Mouse (Mus musculus): ENCODE data around the gene Lipc. TPM values are rescaled to one million over a fixed set of nuclear protein-coding genes. Genes with fewer than 3 reads are reported as not detected.

Gene Lipc
- polyA plus RNA-seq, 1 experiment = not detected

- no peaks in the 10 kb centered on the region for H3K27me3 ChIP-seq (replicated peaks)
- peaks cover 89% of the 10 kb centered on the region for H3K4me1 ChIP-seq
- H3K36me3 ChIP-seq (replicated peaks; ENCODE audit: low read length) = peaks cover 2% of the 10 kb centered on the region
- no peaks in the 10 kb centered on the region for H3K9me3 ChIP-seq
- no peak overlapping the region for H3K4me3 ChIP-seq (replicated peaks)
- TF ChIP-seq FLI1 (IDR thresholded peaks at IDR 0.05; ENCODE audit: low read length) (no peak), GATA1 (IDR thresholded peaks at IDR 0.05; ENCODE audit: borderline replicate concordance, low read length) (no peak)
Observed at GRCm38 (mm10) chr9:70892627-70893026, 59.4 kb downstream of the Lipc start.

DNA sequence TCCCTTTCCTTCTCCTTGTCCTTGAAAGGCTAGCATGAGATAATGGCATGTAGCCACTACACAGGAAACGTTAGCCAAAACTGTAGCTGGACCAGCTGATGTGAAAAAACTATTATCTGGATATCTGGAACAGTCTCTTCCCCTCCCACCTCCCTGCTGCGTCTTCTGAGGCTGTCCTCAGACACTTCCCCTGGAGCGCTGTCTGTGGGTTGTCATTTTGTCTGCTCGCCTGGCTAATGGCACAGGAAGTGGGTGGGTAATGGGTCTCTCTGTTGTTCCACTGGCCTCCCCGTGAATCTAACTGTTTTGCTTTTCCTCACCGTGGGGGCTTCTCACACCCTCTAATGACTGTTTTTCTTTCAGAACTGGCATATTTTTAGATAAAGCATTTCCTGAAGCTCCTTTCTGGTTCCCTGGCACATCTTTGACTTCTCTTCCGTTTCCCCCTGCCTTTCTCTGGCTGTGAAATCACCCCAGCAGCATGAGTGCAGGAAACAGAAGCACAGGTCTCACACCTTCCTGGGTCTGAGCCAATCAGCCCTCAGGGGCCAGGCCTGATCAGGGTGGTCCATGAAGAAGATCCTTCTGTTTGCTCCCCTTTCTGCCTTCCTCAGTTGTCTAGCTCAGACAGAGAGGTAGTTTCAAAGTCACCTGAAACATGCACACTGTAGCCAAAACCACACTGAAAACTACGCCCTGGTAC, 60.4 kb downstream of the Lipc start:
- peaks cover 79% of the 10 kb centered on the region for H3K4me1 ChIP-seq
- TF ChIP-seq GATA1 (IDR thresholded peaks at IDR 0.05; ENCODE audit: borderline replicate concordance, low read length) (no peak), FLI1 (IDR thresholded peaks at IDR 0.05; ENCODE audit: low read length) (no peak)
- peaks cover 2% of the 10 kb centered on the region for H3K36me3 ChIP-seq (replicated peaks; ENCODE audit: low read length)
- no peaks in the 10 kb centered on the region for H3K27me3 ChIP-seq (replicated peaks)
- no peaks in the 10 kb centered on the region for H3K9me3 ChIP-seq
- peak overlapping the region; percentile 79 for H3K4me3 ChIP-seq (replicated peaks)

DNA sequence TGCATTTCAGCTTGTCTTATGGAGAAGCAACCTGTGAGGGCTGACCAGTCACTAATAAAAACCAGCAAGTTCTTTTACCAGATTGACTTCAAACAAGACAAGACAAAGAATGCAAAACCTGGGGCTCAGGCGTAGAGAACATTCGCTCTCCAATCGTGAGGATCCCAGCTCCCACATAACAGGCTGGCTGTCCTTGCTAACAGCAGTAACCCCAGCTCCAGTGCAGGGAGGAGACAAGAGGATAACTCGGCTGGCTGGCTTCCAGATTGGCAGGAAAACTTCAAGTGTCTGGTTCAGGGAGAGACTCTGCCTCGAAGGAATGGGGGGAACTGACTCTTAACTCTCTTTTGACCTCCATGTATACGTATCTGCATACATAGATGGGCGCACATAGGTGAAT, 61.3 kb downstream of the Lipc start:
- Histone ChIP-seq H3K4me3 (replicated peaks) (no peak overlapping the region), H3K9me3 (no peaks in the 10 kb centered on the region), H3K36me3 (replicated peaks; ENCODE audit: low read length) (no peaks in the 10 kb centered on the region), H3K27me3 (replicated peaks) (no peaks in the 10 kb centered on the region), H3K4me1 (peaks cover 86% of the 10 kb centered on the region)
- TF ChIP-seq FLI1 (IDR thresholded peaks at IDR 0.05; ENCODE audit: low read length) = no peak
- no peak for TF ChIP-seq GATA1 (IDR thresholded peaks at IDR 0.05; ENCODE audit: borderline replicate concordance, low read length)

DNA sequence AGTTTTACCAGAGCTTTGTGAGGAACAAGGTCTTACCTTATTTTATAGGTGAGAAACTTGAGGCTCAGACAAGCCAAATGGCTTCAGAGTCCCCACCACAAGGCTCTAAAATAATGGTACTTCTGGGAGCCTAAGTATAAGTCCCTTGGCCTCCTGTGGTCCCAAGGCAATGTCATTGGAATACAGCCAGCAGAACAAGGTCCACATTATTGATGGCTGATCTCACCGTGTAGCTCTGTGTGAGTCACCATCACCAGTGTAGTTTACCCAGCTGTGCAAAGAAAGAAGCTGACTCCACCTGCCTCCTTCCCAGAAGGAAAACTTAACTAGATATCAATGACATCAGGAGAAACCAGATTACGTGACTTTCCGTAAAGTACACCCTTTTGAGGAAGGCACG, 63.1 kb downstream of the Lipc start:
- peaks cover 81% of the 10 kb centered on the region for H3K4me1 ChIP-seq

DNA sequence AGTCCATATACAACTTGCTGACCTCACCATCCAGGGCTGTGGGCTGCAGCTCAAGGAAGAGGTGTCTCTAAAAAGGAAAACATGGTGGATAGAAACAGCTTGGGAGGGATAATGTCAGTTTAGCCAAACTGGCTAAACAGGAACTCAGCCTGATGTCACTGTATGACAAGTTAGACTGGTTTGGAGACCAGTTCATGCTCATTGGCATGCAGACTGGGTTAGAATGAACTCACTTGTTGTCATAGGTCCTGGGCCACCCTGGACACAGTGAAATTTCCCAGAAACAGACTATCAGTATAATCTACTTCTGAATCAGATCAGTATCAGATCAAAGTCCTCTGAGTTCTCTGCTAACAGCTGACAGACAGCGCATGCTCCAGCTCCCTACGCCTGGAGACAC, 63.5 kb downstream of the Lipc start:
- H3K9me3 ChIP-seq = no peaks in the 10 kb centered on the region
- H3K4me3 ChIP-seq (replicated peaks) = no peak overlapping the region
- no peak for TF ChIP-seq GATA1 (IDR thresholded peaks at IDR 0.05; ENCODE audit: borderline replicate concordance, low read length)
- TF ChIP-seq FLI1 (IDR thresholded peaks at IDR 0.05; ENCODE audit: low read length) = no peak
- H3K36me3 ChIP-seq (replicated peaks; ENCODE audit: low read length) = no peaks in the 10 kb centered on the region
- peaks cover 81% of the 10 kb centered on the region for H3K4me1 ChIP-seq
- H3K27me3 ChIP-seq (replicated peaks) = no peaks in the 10 kb centered on the region

More for the DNA sequence above, 63.1 kb downstream of the Lipc start:
- Histone ChIP-seq H3K36me3 (replicated peaks; ENCODE audit: low read length) (no peaks in the 10 kb centered on the region), H3K27me3 (replicated peaks) (no peaks in the 10 kb centered on the region), H3K9me3 (no peaks in the 10 kb centered on the region), H3K4me3 (replicated peaks) (no peak overlapping the region)
- TF ChIP-seq GATA1 (IDR thresholded peaks at IDR 0.05; ENCODE audit: borderline replicate concordance, low read length) (no peak), FLI1 (IDR thresholded peaks at IDR 0.05; ENCODE audit: low read length) (no peak)

DNA sequence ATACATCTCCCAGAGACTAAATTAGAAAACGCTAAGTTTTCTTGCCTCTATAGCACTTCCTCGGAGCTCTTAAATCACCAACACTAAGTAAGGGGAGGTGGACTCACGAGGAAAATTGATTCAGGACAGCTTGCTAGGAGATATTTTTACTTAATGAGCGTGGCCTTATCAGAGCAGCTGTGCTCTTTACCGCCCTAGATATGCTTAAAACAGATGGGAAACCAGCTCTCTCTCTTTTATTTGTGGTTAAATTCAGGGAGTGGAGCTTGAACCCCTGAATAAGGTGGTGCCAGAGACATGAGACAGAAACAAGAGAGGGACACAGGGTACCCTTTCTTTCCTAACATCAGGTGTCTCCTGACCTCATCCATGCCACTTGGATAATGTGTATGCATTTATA, 70.0 kb downstream of the Lipc start:
- H3K4me1 ChIP-seq = peaks cover 86% of the 10 kb centered on the region

GRCm38 (mm10) chr9:70878823-70879222, 73.2 kb downstream of the Lipc start:
- Histone ChIP-seq H3K36me3 (replicated peaks; ENCODE audit: low read length) (no peaks in the 10 kb centered on the region), H3K9me3 (no peaks in the 10 kb centered on the region), H3K27me3 (replicated peaks) (no peaks in the 10 kb centered on the region), H3K4me1 (peaks cover 93% of the 10 kb centered on the region), H3K4me3 (replicated peaks) (no peak overlapping the region)
- TF ChIP-seq FLI1 (IDR thresholded peaks at IDR 0.05; ENCODE audit: low read length) (no peak), GATA1 (IDR thresholded peaks at IDR 0.05; ENCODE audit: borderline replicate concordance, low read length) (no peak)

More for the DNA sequence above, 70.0 kb downstream of the Lipc start:
- TF ChIP-seq GATA1 (IDR thresholded peaks at IDR 0.05; ENCODE audit: borderline replicate concordance, low read length) (no peak), FLI1 (IDR thresholded peaks at IDR 0.05; ENCODE audit: low read length) (no peak)
- H3K27me3 ChIP-seq (replicated peaks) = no peaks in the 10 kb centered on the region
- H3K36me3 ChIP-seq (replicated peaks; ENCODE audit: low read length) = no peaks in the 10 kb centered on the region
- H3K9me3 ChIP-seq = no peaks in the 10 kb centered on the region
- no peak overlapping the region for H3K4me3 ChIP-seq (replicated peaks)

DNA sequence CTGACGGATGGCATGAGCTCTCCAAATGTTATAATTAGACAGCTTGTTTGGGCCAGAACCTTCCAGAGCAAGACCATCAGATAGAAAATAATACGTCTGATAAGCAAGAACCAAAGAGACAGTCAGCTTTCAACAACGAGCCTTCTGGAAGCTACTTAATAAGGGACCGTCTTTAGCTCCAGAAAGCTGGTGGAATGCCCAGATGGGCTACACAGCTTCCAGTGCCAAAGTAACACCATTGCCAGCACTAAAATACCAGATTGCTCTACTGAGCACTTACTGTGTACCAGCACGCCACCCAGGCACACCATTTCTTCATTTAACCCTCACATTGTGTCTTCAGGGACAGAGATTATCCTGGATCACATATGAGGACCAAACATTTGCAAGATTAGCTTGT, 73.9 kb downstream of the Lipc start:
- Histone ChIP-seq H3K4me3 (replicated peaks) (no peak overlapping the region), H3K36me3 (replicated peaks; ENCODE audit: low read length) (no peaks in the 10 kb centered on the region), H3K27me3 (replicated peaks) (no peaks in the 10 kb centered on the region), H3K9me3 (no peaks in the 10 kb centered on the region), H3K4me1 (peaks cover 92% of the 10 kb centered on the region)
- no peak for TF ChIP-seq FLI1 (IDR thresholded peaks at IDR 0.05; ENCODE audit: low read length)
- no peak for TF ChIP-seq GATA1 (IDR thresholded peaks at IDR 0.05; ENCODE audit: borderline replicate concordance, low read length)

DNA sequence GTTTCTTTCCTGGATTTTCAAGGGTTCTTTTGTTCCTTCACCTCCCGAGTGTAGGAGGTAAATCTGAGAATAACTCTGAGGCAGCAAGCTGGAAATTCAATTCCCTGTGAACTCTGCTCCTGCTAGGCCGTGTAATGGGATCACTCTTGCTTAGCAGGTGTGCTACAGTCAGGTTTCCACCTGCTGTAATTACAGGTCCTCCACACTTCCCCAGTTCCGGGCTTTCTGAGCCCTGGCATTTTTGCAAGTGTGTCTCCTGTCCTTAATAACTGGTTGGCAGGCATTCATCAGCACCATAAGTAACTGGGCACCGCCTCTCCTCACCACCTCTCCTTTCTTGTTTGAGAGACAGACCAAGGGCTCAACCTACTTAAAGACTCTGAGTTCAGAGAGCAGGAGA, 76.5 kb downstream of the Lipc start:
- TF ChIP-seq GATA1 (IDR thresholded peaks at IDR 0.05; ENCODE audit: borderline replicate concordance, low read length) (no peak), FLI1 (IDR thresholded peaks at IDR 0.05; ENCODE audit: low read length) (no peak)
- Histone ChIP-seq H3K9me3 (no peaks in the 10 kb centered on the region), H3K36me3 (replicated peaks; ENCODE audit: low read length) (no peaks in the 10 kb centered on the region), H3K4me3 (replicated peaks) (no peak overlapping the region), H3K27me3 (replicated peaks) (no peaks in the 10 kb centered on the region), H3K4me1 (peaks cover 78% of the 10 kb centered on the region)

DNA sequence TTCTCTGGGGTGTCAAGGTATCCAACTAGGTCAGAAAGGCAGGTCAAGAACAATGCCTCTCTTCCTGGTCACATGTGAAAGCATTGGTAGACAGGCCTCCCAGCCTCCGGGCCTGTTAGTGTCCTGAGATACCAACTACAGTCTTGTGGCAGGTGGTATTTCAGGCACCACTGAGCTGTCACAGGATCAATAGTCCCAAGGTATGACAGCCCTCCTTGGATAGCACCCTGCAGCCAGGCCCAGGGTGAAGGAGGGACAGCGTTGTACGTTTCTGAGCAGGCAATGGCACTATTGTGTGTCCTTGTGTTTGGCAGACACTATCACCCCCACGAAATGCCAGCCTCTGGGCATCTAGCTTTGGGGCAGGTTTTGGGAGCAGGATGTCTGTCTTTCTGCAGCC, 77.0 kb downstream of the Lipc start:
- Histone ChIP-seq H3K4me1 (peaks cover 78% of the 10 kb centered on the region), H3K9me3 (no peaks in the 10 kb centered on the region)
- TF ChIP-seq GATA1 (IDR thresholded peaks at IDR 0.05; ENCODE audit: borderline replicate concordance, low read length) (no peak), FLI1 (IDR thresholded peaks at IDR 0.05; ENCODE audit: low read length) (no peak)

More for the DNA sequence above, 77.0 kb downstream of the Lipc start:
- Histone ChIP-seq H3K4me3 (replicated peaks) (no peak overlapping the region), H3K27me3 (replicated peaks) (no peaks in the 10 kb centered on the region), H3K36me3 (replicated peaks; ENCODE audit: low read length) (no peaks in the 10 kb centered on the region)

Data from megakaryocyte, embryonic 14.5 days (primary cell).